Mouse (Mus musculus): Measurements from ENCODE around the gene G6pdx.

The G6pdx gene

DNA sequence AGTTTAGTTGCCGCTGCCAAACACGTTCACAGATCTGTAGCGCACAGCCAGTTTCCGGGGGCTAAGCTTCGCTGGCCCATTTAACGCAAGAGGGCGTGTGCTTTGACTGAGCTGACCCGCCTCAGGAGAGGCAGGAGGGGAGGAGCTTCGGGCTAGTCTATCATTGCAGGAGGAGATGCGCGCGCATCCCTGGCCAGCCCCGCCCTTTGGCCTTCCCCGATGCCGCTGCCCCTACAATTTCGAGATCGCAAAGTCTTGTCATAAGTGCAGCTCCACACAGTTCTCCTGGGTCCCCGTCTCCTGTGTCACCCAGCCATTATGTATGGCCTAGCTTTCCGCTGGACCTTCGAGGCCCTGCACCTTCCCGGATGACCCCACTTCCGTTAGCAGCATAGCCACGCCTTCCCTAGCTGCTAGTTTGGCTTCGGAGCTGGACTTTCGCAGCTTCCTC lies at the start of gene G6pdx:
G6pdx (minus strand) TSS at position 369 of the 451 bp plus-strand sequence.
- peak; percentile 73 for DNase-seq (ENCODE audit: low read depth, low spot score)

DNA sequence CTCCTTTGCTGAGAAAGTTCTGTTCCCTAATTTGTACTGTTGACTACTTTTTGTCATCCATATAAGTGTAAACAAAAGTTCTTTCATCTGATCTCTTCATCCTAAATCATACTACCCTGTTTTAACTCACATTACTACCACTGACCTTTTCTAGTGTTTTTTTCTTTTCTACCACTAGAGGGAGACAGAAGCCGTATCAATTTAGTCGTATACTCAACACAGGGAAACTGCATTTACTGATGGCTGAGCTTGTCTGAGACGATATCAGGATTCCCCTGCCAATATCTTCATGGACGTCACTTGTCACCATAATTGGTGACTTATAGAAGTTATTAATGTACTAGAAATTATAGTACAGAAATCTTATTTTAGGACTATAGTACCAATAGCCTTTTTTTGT lies 23.8 kb upstream of the G6pdx start:
- peak; percentile 20 for DNase-seq (ENCODE audit: low read depth, low spot score)

DNA sequence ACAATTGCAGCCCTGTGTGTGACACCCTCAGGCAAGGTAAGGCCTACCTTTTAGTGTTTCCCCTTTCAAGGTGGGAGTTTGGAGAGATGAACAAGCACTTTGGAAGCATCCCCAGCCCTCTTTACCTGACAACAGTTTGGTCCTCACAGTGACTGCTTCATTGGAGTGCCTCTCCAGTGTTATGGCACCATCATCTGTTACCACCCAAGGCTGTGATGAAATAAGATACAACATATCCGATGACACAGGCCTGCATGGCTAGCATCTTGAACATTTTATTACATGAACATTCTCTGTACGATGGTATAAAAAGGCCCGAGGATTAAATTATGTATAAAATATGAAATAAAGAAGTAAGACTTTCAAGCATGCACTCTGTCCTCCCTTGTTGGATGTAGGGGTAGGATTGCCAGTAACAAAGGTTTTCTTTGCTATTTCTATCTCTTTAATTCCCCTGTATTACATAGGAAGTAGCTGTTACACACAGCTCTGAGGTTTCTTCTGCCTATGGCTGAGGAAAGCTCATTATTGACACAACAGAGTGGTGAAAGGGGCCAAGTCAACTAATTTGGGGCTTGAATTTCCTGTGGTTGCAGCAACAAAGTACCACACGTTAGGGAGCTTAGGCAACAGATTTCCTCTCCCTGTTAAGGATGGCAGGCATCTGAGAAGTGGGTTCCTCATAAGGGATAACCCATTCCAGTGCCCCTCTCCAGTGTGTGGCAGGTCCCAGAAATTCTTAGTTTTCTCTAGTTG lies 22.3 kb upstream of the G6pdx start:
- no peak for DNase-seq (ENCODE audit: low read depth, low spot score)

DNA sequence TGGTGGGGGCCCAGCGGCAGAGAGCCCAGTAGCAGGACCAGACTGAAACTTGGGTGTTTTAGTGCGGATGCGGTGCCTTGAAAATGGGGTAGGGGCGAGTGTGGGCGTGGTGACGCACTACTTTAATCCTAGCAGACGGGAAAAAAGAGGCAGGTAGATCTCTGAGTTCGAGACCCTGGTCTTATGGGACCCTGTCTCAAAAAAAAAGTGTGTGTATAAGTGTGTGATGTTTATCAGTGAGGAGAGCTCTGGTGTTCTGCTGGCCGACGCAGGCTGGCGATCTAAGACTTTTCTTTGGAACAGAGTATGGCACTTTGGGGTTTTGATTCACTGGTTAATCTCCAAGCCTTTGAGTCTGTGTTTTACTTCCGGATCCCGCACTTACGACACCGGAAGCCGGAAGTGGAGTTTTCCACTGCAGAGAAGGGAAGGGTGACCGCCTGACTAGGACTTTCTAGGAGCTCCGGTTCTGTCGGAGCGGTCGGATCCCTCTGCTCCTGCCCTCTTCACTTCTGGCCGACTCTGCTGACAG lies 362 bp upstream of the G6pdx start:
- DNase-seq (ENCODE audit: low read depth, low spot score): peak; percentile 76

DNA sequence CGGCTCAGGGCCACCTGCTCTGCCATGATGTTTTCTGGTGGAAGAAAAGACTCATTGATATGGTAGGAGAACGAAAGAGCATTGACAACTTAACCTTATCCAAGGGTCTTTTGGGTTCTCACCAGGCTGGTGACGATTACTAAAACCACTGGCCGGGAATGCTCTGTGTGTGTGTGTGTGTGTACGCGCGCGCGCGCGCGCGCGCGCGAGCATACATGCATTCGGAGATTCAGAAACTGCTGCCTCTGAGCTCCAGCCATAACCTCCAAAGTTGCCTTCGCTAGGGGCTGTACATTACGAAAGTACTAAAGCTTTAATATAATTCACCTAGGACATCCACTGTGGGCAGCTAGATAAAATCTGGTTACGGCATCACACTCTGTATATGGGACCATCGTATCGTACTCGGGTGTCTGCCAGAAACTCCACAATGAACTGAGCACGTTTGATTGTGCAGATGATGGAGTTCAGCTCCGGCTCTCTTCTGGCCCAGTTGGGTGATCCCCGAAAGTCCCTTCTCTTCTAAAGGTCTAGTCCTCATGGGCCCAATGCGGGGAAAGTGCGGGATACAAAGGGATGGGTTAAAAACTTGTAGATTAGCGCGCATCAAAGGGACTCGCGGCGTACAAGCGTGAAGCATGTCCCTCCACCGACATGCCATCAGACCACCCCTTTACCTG lies 708 bp downstream of the G6pdx start:
- no peak for DNase-seq (ENCODE audit: low read depth, low spot score)

DNA sequence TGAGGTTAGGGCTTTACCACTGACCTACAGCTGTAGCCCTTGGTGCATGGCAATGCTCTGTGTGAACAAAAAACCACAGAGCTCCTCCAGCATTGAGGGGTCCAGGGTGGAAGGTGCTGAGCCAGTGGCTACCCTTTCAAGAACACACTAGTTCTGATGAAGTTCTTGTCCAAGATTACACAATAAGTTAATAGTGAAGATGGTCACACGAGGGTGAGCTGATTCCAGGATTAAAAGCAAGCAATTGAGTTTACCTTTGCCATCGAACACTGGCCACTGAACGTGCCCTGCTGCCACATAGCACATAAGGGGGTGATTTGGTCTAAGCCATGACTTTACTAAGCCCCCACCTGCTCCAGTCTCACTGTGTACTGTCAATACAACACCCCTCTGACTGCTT lies 1.9 kb downstream of the G6pdx start:
- no peak for DNase-seq (ENCODE audit: low read depth, low spot score)

DNA sequence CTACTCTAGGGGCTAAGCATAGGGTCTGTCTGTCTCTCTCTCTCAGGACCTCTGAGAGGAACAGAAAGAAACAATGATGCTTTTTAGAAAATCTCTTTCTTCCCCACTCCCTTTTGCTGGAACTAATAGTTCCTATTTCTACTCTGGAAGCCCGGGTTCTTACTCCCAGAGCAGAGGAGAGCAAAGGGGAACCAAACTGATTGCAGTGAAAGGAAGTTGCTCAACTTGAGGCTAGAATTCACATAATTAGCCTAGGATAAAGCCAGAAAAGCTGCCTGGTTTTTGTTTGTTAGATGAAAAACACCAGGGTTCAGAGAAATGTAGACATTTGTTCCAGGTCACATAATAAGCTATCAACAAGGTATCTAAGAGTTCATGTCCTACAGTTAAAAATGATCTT lies 2.7 kb downstream of the G6pdx start:
- no peak for DNase-seq (ENCODE audit: low read depth, low spot score)

DNA sequence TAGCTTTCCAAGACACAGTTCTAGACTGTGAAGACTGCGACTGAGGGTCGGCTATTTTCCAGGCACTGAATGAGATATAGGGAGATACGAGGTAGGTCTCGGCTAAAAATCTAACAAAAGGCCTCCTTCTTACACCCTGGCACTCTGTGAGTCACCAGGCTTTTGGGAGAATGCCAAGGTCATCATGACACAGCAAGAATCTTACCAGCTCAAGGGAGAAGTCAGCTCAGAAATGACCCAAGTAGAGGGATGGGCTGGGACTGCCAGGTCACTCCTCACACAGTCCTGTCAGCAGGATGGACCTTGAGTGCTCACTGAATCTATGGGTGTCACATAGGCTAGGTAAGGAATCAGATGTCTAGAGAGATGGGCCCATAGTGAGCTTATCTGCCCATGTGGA lies 3.8 kb downstream of the G6pdx start:
- DNase-seq (ENCODE audit: low read depth, low spot score): no peak

DNA sequence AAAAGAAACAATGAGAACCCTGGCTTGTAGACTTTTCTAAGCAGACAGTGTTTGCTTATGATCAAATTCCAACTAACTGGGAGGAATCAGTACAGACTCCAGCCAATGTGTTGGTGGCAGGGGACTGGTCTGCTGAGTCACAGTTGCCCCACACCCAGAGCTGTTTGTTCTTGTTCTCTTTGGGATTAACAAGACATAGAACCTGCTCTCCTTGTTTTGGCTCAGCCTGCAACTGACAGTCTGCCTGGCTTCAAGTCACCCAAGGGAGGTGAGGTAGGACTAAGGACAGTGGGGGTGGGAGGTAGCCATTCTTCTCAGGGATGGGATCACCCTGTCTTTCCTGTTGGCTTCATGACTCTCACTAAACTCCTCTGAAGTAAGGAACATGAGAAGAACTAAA lies 4.6 kb downstream of the G6pdx start:
- no peak for DNase-seq (ENCODE audit: low read depth, low spot score)

DNA sequence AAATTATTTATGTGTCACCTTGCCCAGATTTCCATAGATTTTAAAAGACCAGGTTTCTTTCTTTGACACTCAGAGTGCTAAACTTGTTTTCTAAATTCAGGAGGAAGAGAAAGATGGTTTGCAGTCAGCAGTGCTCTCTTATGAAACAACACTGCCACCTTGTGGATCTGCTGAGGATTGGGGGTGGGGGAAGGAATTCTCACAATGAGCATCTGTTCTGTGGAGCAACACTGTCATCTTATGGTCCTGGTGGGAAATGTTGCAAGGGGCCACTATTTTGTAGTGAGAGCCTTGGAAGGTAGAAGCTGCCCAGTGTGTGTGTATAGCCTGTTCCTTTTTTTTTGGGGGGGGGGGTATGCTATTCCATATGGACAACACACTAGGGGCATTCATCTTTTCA lies 15.6 kb downstream of the G6pdx start:
- peak; percentile 63 for DNase-seq (ENCODE audit: low read depth, low spot score)

DNA sequence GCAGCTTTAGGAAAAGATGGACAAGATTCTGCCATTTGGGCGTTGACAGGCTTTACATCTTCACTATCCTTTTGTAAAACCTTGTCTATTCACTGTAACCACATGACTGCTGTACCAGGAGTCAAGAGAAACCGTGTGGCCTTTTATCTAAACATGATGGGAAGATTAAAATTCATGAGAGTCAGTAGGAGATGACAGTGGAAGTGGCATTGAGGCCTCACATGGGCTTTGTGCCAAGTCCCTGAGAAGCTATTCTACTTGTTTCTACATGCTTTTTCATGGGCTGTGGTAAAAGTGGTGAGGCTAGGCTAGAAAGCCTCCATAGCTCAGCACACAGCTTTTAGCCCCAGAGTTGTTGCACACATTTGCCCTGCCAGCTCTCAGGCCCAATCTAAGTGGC lies 20.7 kb downstream of the G6pdx start:
- DNase-seq (ENCODE audit: low read depth, low spot score): no peak

DNA sequence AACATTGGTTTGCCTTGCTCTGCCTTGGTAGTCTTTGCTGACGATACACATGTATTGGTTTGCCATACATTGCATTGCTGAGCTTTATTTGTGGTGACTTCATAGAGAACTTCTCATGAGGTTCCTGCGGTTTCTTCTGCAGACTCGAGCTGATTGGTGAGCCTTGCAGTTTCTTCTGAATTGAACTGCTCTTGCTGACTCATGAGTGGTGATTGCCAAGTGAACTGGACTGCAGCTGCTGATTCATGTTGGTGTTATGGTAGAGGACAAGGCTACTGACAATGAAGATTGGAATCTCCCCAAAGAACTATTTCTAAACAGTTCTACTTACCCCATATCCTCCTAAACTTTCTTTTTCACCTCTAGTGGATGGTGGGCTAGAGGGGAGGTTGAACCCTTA lies 28.9 kb downstream of the G6pdx start:
- DNase-seq (ENCODE audit: low read depth, low spot score): no peak

DNA sequence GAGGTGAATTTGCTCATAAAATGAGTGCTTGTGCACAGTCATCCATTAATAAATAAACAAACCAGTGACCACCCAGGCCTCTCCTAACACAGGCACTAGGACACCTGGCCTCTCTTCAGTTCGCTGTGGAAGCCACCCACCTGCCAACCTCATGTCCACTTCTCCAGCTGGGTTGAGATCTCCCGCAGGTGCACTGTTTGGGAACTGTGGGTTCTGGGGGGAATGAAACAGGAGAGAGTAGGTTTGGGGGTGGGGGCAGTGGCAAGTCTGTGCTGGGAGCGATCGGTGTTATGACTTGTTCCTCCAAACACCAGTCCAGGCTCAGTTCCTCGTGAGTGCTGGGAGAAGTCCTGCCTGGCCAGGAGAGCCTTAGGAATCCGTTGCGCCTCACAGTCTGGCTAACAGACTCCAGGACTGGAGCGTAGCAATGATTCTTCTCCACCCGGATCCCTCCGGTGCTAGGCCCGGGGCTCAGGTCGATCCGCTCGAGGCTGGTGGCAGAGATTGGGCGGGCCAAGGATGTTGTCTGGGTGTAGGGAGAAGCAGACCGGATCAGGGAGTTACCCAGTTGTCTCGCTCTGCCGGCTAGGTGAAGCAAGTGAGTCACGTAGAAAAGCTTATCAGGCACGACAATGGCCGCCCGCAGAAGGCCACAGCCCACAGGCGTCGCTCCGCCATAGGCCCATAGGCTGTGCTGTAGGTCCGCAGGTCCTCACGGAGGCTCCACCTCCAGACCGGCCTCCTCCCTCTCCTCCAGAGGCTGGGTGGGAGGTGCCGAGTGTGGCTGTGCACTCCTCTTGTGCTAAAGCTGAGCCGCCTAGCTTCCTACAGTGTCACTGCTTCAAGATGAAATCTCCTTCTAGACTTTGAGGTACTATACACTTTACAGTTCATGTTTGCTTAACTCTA lies 36.2 kb downstream of the G6pdx start, which contains the start of the genes Fam3a and Ikbkg:
Fam3a (minus strand) TSS at position 738 of the 909 bp plus-strand sequence.
Ikbkg (plus strand) TSS at position 756 of the 909 bp plus-strand sequence.
- peak; percentile 70 for DNase-seq (ENCODE audit: low read depth, low spot score)

DNA sequence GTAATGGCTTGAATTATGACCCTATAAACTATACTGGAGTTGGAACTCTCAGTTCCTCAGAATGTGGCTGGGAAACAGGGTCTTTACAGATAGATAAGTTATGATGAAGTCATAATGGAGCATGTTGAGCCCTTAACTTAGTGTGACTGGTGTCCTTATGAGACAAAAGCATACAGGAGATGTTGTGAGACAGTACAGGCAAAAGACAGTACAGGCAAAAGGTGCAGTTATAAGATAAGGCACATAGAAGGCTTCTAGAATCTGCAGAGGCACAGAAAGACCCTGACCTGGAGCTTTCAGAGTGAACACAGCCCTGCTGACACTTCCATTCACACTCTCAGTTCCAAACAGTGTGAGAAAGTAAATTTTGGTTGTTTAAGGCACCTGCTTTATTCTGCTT lies 40.8 kb downstream of the G6pdx start:
- no peak for DNase-seq (ENCODE audit: low read depth, low spot score)

DNA sequence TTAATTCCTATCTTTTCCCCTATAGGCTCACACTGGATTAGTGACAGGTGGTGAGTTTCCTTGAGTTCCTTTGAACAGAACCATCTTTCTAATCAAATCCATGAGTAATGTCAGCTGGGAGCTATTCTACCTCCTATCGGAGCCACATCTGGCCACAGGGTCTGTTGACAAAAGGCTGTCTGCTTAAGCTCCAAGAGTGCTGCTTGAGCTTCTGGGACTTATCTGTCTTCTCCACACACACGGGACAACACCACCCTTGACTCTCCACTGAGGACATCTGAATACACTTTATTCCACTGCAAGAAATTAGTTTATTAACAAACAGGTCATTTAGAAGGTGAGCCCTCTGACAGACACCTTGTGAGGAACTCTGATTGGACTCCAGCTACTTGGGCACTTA lies 44.5 kb downstream of the G6pdx start:
- no peak for DNase-seq (ENCODE audit: low read depth, low spot score)

DNA sequence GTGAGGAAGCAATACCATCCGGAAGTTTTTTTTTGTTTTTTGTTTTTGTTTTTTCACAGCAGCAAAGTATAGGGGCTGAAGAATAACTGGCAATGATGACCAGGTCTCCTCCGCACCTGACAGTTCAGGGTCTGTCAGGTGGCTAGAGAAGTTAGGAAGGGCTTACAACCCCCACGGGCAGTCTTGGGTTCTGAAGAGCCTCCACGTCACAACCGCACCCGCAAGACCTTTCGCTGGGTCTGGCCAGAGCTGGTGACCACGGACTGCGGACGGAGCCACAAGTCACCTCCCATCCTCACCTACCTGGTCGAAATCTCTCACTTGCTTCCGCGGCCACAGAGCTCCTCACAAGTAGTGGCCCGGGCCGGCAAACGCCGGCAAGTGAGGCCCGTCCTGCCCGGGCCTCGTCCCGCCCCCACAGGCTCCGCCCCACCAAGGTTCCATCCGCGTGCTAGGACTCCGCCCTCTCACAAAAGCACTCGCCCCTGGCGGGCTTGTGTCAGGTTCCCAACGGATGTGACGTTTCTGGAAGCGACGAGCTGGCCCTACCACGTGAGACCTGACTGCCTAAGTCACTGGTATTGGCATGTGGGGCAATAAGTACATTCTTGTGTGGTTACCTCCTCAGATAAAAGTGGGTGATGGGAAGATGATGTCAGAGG lies 56.0 kb downstream of the G6pdx start, which contains the start of the genes Ubl4a and Slc10a3:
Ubl4a (minus strand) TSS at position 331 of the 662 bp plus-strand sequence.
Slc10a3 (minus strand) TSS at position 462 of the 662 bp plus-strand sequence.
- peak; percentile 62 for DNase-seq (ENCODE audit: low read depth, low spot score)

DNA sequence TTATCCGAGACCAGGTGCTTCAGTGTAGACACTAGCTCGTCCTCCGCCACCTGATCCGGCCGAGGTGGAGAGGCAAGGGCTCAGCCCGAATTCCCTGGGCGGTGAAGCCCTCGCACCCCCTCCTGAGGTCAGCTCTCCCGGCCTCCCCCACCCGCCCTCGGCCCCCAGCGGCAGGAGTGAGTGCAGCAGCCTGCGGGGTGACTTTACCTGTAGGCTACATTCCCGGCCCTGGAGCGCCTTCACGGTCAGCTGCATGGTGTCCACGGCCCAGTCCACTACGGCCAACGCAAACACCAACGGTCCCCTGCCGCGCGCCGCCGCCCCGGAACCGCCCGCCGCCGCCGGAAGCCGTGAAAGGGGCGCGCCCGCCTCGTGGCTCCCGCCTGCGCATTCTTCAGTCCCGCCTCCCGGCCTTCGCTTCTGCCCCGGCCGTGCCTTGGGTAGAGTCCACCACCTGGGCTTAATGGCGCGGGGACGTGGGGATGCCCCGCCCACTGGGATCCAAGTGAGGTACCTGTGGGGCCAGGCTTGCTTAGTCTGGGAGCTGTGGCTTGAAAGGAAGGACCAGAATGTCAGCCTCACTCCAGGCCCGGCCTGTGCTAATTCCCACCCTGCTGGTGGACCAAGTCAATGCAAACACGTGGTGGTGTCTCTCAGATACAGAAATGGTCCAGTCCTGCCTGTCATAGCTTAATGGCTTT lies 60.6 kb downstream of the G6pdx start:
- peak; percentile 6 for DNase-seq (ENCODE audit: low read depth, low spot score)

DNA sequence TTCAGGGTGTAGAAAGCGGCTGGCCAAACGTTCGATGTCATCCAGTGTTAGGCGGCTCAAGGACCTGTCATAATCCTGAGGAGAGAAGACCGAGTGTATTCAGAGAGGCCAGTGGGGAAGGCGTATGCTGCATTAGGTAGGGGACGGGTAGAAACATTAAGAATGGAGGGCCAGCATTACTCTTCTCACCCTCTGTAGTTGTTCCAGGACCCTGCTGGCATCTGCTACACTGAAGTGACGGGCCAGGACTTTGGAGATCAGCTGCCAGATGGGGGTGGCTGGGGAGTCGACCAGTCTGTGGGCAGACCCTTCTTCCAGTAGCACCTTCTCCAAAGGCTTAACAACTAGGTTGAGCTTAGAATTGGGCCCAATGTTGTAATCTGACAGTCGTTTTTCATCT lies 61.5 kb downstream of the G6pdx start:
- DNase-seq (ENCODE audit: low read depth, low spot score): no peak

Measured in retina, adult 2 months (tissue).